Mouse (Mus musculus) stomach, postnatal 0 days (tissue): ENCODE measurements around the gene Tifab.

ENCODE experiments used
- CTCF ChIP-seq: IDR thresholded peaks from 2 replicates; pipeline ENCODE4 v1.5.1; 2016; ENCODE audit warnings: antibody characterized with exemption, low read depth, mild to moderate bottlenecking, moderate library complexity
- EP300 ChIP-seq: optimal IDR thresholded peaks from 2 replicates; pipeline ENCODE3; 2016; ENCODE audit warnings: antibody characterized with exemption

DNA sequence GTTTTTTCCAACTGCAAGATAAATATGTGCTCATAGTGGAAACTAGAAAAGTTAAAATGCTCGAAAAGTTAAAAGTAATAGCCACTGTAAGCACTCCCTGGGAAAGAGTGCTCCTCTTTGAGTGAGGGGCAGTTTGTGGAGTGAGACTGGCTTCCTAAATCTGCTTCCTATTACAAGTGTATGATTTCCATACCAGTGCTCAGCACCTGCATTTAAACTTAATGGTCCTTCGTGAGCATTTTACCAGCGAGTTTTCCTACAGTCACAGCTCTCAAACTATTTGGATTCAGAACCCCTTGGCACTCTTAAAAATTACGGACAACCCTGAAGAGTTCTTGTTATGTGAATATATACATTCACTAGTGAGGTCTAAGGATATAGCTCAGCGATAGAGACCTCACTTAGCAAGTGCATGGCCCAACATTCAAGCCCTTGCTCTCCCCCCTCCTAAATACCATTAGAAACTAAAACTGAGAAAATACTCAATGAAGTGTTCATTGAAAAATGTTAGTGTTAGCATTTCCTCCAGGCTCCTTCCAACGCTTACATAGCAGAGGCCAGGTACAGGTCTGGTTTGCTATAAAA, 39.4 kb downstream of the Tifab start:
- TF ChIP-seq CTCF (no peak), EP300 (no peak)
